Mouse (Mus musculus) testis, adult 2 months (tissue): ENCODE measurements around the gene Phldb3. TPM values are rescaled to one million over a fixed set of nuclear protein-coding genes. Genes with fewer than 3 reads are reported as not detected.

Source experiments
- H3K27ac ChIP-seq: fragments of 200-500 bp; 2 replicates; pipeline ENCODE4 v1.5.1; 2012; ENCODE audit warnings: low read depth, low read length; ENCODE audit not compliant: control insufficient read depth, insufficient read depth
- H3K27me3 ChIP-seq: fragments of 200-500 bp; 2 replicates; pipeline ENCODE4 v1.6.1; 2012; ENCODE audit warnings: mild to moderate bottlenecking, low read length, moderate library complexity; ENCODE audit not compliant: control insufficient read depth, insufficient read depth
- H3K36me3 ChIP-seq: fragments of 200-500 bp; 2 replicates; pipeline ENCODE4 v1.6.1; 2012; ENCODE audit warnings: mild to moderate bottlenecking, low read length; ENCODE audit not compliant: control insufficient read depth, insufficient read depth
- H3K4me1 ChIP-seq: fragments of 200-500 bp; 2 replicates; pipeline ENCODE4 v1.6.1; 2012; ENCODE audit warnings: low read length; ENCODE audit not compliant: control insufficient read depth, insufficient read depth
- H3K4me3 ChIP-seq: fragments of 200-500 bp; 2 replicates; pipeline ENCODE4 v1.5.1; 2012; ENCODE audit warnings: low read depth, mild to moderate bottlenecking, low read length, moderate library complexity, mixed read lengths; ENCODE audit not compliant: control insufficient read depth
- CTCF ChIP-seq: fragments of 200-500 bp; IDR thresholded peaks from 2 replicates; pipeline ENCODE4 v1.5.1; 2012; ENCODE audit warnings: low read depth, mild to moderate bottlenecking, inconsistent platforms, low read length, moderate library complexity; ENCODE audit not compliant: control insufficient read depth, insufficient read depth, insufficient replicate concordance
- POLR2A ChIP-seq: fragments of 200-500 bp; IDR thresholded peaks from 2 replicates; pipeline ENCODE4 v1.6.1; 2012; ENCODE audit warnings: low read depth, mild to moderate bottlenecking, inconsistent platforms, low read length, moderate library complexity; ENCODE audit not compliant: control insufficient read depth
- polyA plus RNA-seq: library from polyadenylated mRNA; depleted of rRNA; stranded (reverse); fragments of >200 nt; gene quantifications from 2 replicates; pipeline ENCODE4 v1.2.3, GENCODE M21; 2012

The Phldb3 gene
- polyA plus RNA-seq, 1 experiment, result 0.52 TPM

GRCm38 (mm10) chr7:24594309-24594803, 16.2 kb upstream of the Phldb3 start:
- peak overlapping the region; percentile 79 for H3K4me3 ChIP-seq
- H3K27ac ChIP-seq, result no peak overlapping the region
- TF ChIP-seq CTCF (no peak), POLR2A (no peak)
- no peaks in the 10 kb centered on the region for H3K36me3 ChIP-seq
- peaks cover 11% of the 10 kb centered on the region for H3K4me1 ChIP-seq
- H3K27me3 ChIP-seq, result no peaks in the 10 kb centered on the region; the same call in 1 of the 2 replicates

- TF ChIP-seq CTCF, result no peak
- TF ChIP-seq POLR2A, result no peak
- H3K4me3 ChIP-seq, result no peak overlapping the region
- no peak overlapping the region for H3K27ac ChIP-seq
- H3K27me3 ChIP-seq, result no peaks in the 10 kb centered on the region; the same call in 1 of the 2 replicates
- no peaks in the 10 kb centered on the region for H3K36me3 ChIP-seq
- H3K4me1 ChIP-seq, result peaks cover 11% of the 10 kb centered on the region
Measured at GRCm38 (mm10) chr7:24595464-24595863, 15.1 kb upstream of the Phldb3 start.

- no peaks in the 10 kb centered on the region for H3K36me3 ChIP-seq
- H3K4me3 ChIP-seq, result no peak overlapping the region
- peaks cover 13% of the 10 kb centered on the region for H3K4me1 ChIP-seq
- H3K27ac ChIP-seq, result no peak overlapping the region
- no peaks in the 10 kb centered on the region; the same call in 1 of the 2 replicates for H3K27me3 ChIP-seq
- no peak for TF ChIP-seq CTCF
- no peak for TF ChIP-seq POLR2A
Measured at GRCm38 (mm10) chr7:24598121-24598520, 12.4 kb upstream of the Phldb3 start.

- peaks cover 6% of the 10 kb centered on the region for H3K4me1 ChIP-seq
- H3K27ac ChIP-seq, result no peak overlapping the region
- no peaks in the 10 kb centered on the region for H3K36me3 ChIP-seq
- no peak for TF ChIP-seq CTCF
- no peak for TF ChIP-seq POLR2A
- no peak overlapping the region for H3K4me3 ChIP-seq
- H3K27me3 ChIP-seq, result no peaks in the 10 kb centered on the region; the same call in 1 of the 2 replicates
Measured at GRCm38 (mm10) chr7:24599211-24600067, 11.1 kb upstream of the Phldb3 start.

GRCm38 (mm10) chr7:24600941-24601597, 9.5 kb upstream of the Phldb3 start:
- Histone ChIP-seq H3K27me3 (no peaks in the 10 kb centered on the region), H3K27ac (no peak overlapping the region), H3K36me3 (no peaks in the 10 kb centered on the region), H3K4me1 (peaks cover 2% of the 10 kb centered on the region; the same call in 1 of the 2 replicates), H3K4me3 (peak overlapping the region; percentile 16; the same call in 1 of the 2 replicates)
- TF ChIP-seq CTCF (peak; percentile 99), POLR2A (no peak)

GRCm38 (mm10) chr7:24605561-24605960, 5.0 kb upstream of the Phldb3 start:
- peaks cover 8% of the 10 kb centered on the region for H3K4me1 ChIP-seq
- H3K4me3 ChIP-seq, result no peak overlapping the region
- no peak for TF ChIP-seq POLR2A
- H3K36me3 ChIP-seq, result no peaks in the 10 kb centered on the region
- H3K27ac ChIP-seq, result no peak overlapping the region
- no peaks in the 10 kb centered on the region for H3K27me3 ChIP-seq

- no peak overlapping the region for H3K27ac ChIP-seq
- no peak for TF ChIP-seq POLR2A
- TF ChIP-seq CTCF, result no peak
Measured at GRCm38 (mm10) chr7:24606046-24606445, 4.5 kb upstream of the Phldb3 start.

More at GRCm38 (mm10) chr7:24606046-24606445, 4.5 kb upstream of the Phldb3 start:
- H3K36me3 ChIP-seq, result no peaks in the 10 kb centered on the region
- no peaks in the 10 kb centered on the region for H3K27me3 ChIP-seq
- H3K4me1 ChIP-seq, result peaks cover 12% of the 10 kb centered on the region
- H3K4me3 ChIP-seq, result no peak overlapping the region
